In the genomic region with DNA sequence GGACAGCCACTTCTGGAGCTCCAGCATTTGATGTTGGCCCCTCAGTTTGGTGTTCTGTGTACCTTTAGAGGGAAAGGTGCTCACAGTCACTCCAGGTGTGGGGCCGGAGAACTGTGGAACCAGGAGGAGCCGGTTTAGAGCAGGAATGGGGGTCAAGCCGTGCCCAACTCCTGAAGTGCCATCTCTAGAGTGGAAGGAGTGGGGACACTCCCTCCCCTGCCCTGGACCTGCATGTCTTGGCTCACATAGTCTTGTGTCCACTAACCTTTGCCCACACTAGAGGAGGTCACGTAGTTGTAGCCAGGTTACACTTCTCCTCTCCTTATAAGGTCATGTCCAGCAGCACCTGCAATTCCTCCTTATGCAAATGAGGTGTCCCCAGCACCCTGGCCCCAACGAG, we compare ENCODE assay signal across 18 mouse cellular contexts. TPM values are rescaled to one million over a fixed set of nuclear protein-coding genes. Genes with fewer than 3 reads are reported as not detected.
DNase-seq lines count a peak whose midpoint lies in the region; ATAC-seq and TF ChIP-seq lines count a peak whose summit lies in the region.
"Had no signal": no experiment of that assay in that cellular context is flagged by ENCODE, and none has a peak within 500 bp of the region (broad histone marks: within the 10 kb centered on the region; RNA-seq: fewer than 3 reads in every experiment).

No protein-coding gene starts in this region.

- no peak overlapping the region for H3K27ac ChIP-seq in kidney, adult 2 months (ENCODE audit: insufficient read depth, low read depth, low read length)
- no peak overlapping the region for H3K27ac ChIP-seq in kidney, embryonic 14.5 days (ENCODE audit: low read depth, low read length)
- peak overlapping the region; percentile 60; the same call in 1 of the 2 replicates for H3K27ac ChIP-seq in lung, postnatal 0 days (ENCODE audit: low read length)
- no peak overlapping the region for H3K27ac ChIP-seq in forebrain, embryonic 14.5 days (ENCODE audit: low read depth, low read length)
- H3K27ac ChIP-seq: embryonic facial prominence, embryonic 10.5 days; forebrain, embryonic 13.5 days; gastrocnemius, adult 2 months; heart, embryonic 13.5 days had no signal

- no peaks in the 10 kb centered on the region for H3K36me3 ChIP-seq in kidney, adult 2 months (ENCODE audit: control insufficient read depth, insufficient read depth, low read length)
- H3K36me3 ChIP-seq in kidney, embryonic 14.5 days (ENCODE audit: control insufficient read depth, insufficient read depth, low read length) = no peaks in the 10 kb centered on the region
- H3K36me3 ChIP-seq in lung, postnatal 0 days (ENCODE audit: insufficient read depth, low read length) = no peaks in the 10 kb centered on the region
- H3K36me3 ChIP-seq in forebrain, embryonic 14.5 days (ENCODE audit: control insufficient read depth, insufficient read depth, low read length) = no peaks in the 10 kb centered on the region
- H3K36me3 ChIP-seq: embryonic facial prominence, embryonic 10.5 days; heart, embryonic 13.5 days had no signal

- no peak overlapping the region for H3K4me3 ChIP-seq in kidney, adult 2 months (ENCODE audit: insufficient read depth, low read depth, low read length)
- no peak overlapping the region for H3K4me3 ChIP-seq in kidney, embryonic 14.5 days (ENCODE audit: low read length)
- H3K4me3 ChIP-seq in lung, postnatal 0 days (ENCODE audit: low read depth, low read length) = no peak overlapping the region
- no peak overlapping the region for H3K4me3 ChIP-seq in forebrain, embryonic 14.5 days (ENCODE audit: low read depth, low read length)
- H3K4me3 ChIP-seq: embryonic facial prominence, embryonic 10.5 days; forebrain, embryonic 13.5 days; gastrocnemius, adult 2 months; heart, embryonic 13.5 days had no signal

- DNase-seq in kidney, adult 2 months = peak; percentile 43
- peak; percentile 70 for DNase-seq in lung, postnatal 0 days (ENCODE audit: low spot score)
- DNase-seq in lung, postnatal 36 days = peak; percentile 78
- no peak for DNase-seq in cerebellum, adult 11 months
- DNase-seq in embryo, embryonic 11 days = no peak
- DNase-seq in forebrain, embryonic 14.5 days (ENCODE audit: low spot score) = no peak
- DNase-seq: adrenal gland, postnatal 10 days; cerebellum, adult 11-12 months; cerebellum, adult 9-10 months; cerebellum, postnatal 36 days; gastrocnemius, adult 2 months; gastrocnemius, postnatal 25 days; heart, postnatal 36 days had no signal

- H3K4me1 ChIP-seq in kidney, adult 2 months (ENCODE audit: control insufficient read depth, insufficient read depth, low read length) = no peaks in the 10 kb centered on the region
- no peaks in the 10 kb centered on the region for H3K4me1 ChIP-seq in kidney, embryonic 14.5 days (ENCODE audit: control insufficient read depth, insufficient read depth, low read length)
- no peaks in the 10 kb centered on the region for H3K4me1 ChIP-seq in lung, postnatal 0 days (ENCODE audit: insufficient read depth, low read depth, low read length)
- H3K4me1 ChIP-seq in forebrain, embryonic 14.5 days (ENCODE audit: control insufficient read depth, insufficient read depth, low read length) = no peaks in the 10 kb centered on the region
- H3K4me1 ChIP-seq: heart, embryonic 13.5 days had no signal

- H3K27me3 ChIP-seq in kidney, adult 2 months (replicated peaks; ENCODE audit: control insufficient read depth, insufficient read depth, low read length) = no peaks in the 10 kb centered on the region
- no peaks in the 10 kb centered on the region for H3K27me3 ChIP-seq in kidney, embryonic 14.5 days (ENCODE audit: control insufficient read depth, insufficient read depth, low read length)
- no peaks in the 10 kb centered on the region for H3K27me3 ChIP-seq in lung, postnatal 0 days (replicated peaks; ENCODE audit: insufficient read depth, low read length)
- H3K27me3 ChIP-seq in forebrain, embryonic 14.5 days (replicated peaks; ENCODE audit: control insufficient read depth, insufficient read depth, low read length) = no peaks in the 10 kb centered on the region

- peak; percentile 61 for TF ChIP-seq EP300 in lung, postnatal 0 days (IDR thresholded peaks at IDR 0.05)

- no peak for ATAC-seq in kidney, embryonic 14.5 days (ENCODE audit: low FRiP score, low TSS enrichment)
- peak; percentile 96 for ATAC-seq in lung, postnatal 0 days
- no peak for ATAC-seq in forebrain, embryonic 14.5 days
- ATAC-seq: forebrain, embryonic 13.5 days had no signal

- no peaks in the 10 kb centered on the region for H3K9me3 ChIP-seq in kidney, embryonic 14.5 days (ENCODE audit: control insufficient read depth, low read length)
- H3K9me3 ChIP-seq in lung, postnatal 0 days (ENCODE audit: low read length) = no peaks in the 10 kb centered on the region
- no peaks in the 10 kb centered on the region for H3K9me3 ChIP-seq in forebrain, embryonic 14.5 days (replicated peaks; ENCODE audit: control insufficient read depth, low read length)
- H3K9me3 ChIP-seq: embryonic facial prominence, embryonic 10.5 days; forebrain, embryonic 13.5 days; heart, embryonic 13.5 days had no signal

- 59% methylated on average over 5 of the region's 5 CpGs for WGBS in kidney, adult 2 months
- 67% methylated on average over 5 of the region's 5 CpGs for WGBS in kidney, embryonic 14.5 days
- WGBS in lung, postnatal 0 days = 53% methylated on average over 5 of the region's 5 CpGs
- WGBS in forebrain, embryonic 14.5 days = 88% methylated on average over 5 of the region's 5 CpGs

- TF ChIP-seq CTCF in kidney, adult 2 months (conservative IDR thresholded peaks at IDR 0.05; ENCODE audit: insufficient read depth, insufficient read length, low read depth, low read length) = no peak
- no peak for TF ChIP-seq CTCF in lung, postnatal 0 days (IDR thresholded peaks at IDR 0.05)

- no peak overlapping the region for H3K4me2 ChIP-seq in kidney, embryonic 14.5 days (replicated peaks; ENCODE audit: low read depth, low read length)
- H3K4me2 ChIP-seq in lung, postnatal 0 days (replicated peaks; ENCODE audit: low read depth, low read length) = no peak overlapping the region
- no peak overlapping the region for H3K4me2 ChIP-seq in forebrain, embryonic 14.5 days (ENCODE audit: low read length)
- H3K4me2 ChIP-seq: forebrain, embryonic 13.5 days; heart, embryonic 13.5 days had no signal

- H3K9ac ChIP-seq in kidney, embryonic 14.5 days (ENCODE audit: low read depth, low read length) = no peak overlapping the region
- no peak overlapping the region for H3K9ac ChIP-seq in lung, postnatal 0 days (replicated peaks; ENCODE audit: low read depth)
- no peak overlapping the region for H3K9ac ChIP-seq in forebrain, embryonic 14.5 days (ENCODE audit: low read length)
- H3K9ac ChIP-seq: forebrain, embryonic 13.5 days; heart, embryonic 13.5 days had no signal

- TF ChIP-seq POLR2A in kidney, adult 2 months (IDR thresholded peaks at IDR 0.05; ENCODE audit: low read depth, low read length) = no peak

RNA-seq across cellular contexts. Expression of a gene that starts 14.2 kb away (rescaled TPM):
- 8.6 and 9.6 TPM in 2 replicates for polyA plus RNA-seq in kidney, adult 2 months (2012; rRNA removed)
- 52.4 and 60.9 TPM in 2 replicates for polyA plus RNA-seq in kidney, embryonic 14.5 days (2014; fragmentation: Nextera tagmentation; extraction: Ambion mirVana)
- 113 and 123 TPM in 2 replicates for polyA plus RNA-seq in lung, postnatal 0 days (2015; fragmentation: Nextera tagmentation; extraction: Ambion mirVana)
- polyA plus RNA-seq in forebrain, embryonic 14.5 days (2014; fragmentation: Nextera tagmentation; extraction: Ambion mirVana) = 35.2 and 40.0 TPM in 2 replicates
- polyA plus RNA-seq: C2C12 had no signal

Comparison
In these comparisons a context has a peak if more than half of its experiments do, and no peak if none do; other contexts are left out.
1. DNase-seq: peak in kidney, adult 2 months (single experiment), lung, postnatal 0 days (single experiment) and lung, postnatal 36 days (single experiment); none in cerebellum, adult 11 months (single experiment), embryo, embryonic 11 days (single experiment) and forebrain, embryonic 14.5 days (single experiment).